Mouse (Mus musculus) brain, embryonic 14.5 days (tissue): Measurements from ENCODE around the gene Hnrnpul2. TPM values are rescaled to one million over a fixed set of nuclear protein-coding genes. Genes with fewer than 3 reads are reported as not detected.

Source experiments
- DNase-seq: peaks from one replicate; pipeline ENCODE4 v3.0.0-alpha.2; 2011; ENCODE audit warnings: low read depth
- CTCF ChIP-seq: fragments of 200-500 bp; IDR thresholded peaks from 2 replicates; pipeline ENCODE4 v1.5.1; 2012; ENCODE audit warnings: inconsistent platforms, mild to moderate bottlenecking, moderate library complexity, borderline replicate concordance; ENCODE audit not compliant: insufficient read depth, insufficient read length; ENCODE audit errors: extremely low read depth
- POLR2A ChIP-seq: fragments of 200-500 bp; IDR thresholded peaks from 2 replicates; pipeline ENCODE4 v1.6.1; 2012; ENCODE audit warnings: mild to moderate bottlenecking, inconsistent platforms, borderline replicate concordance; ENCODE audit not compliant: poor library complexity, insufficient read depth, insufficient read length, severe bottlenecking; ENCODE audit errors: extremely low read depth
- polyA plus RNA-seq: library from polyadenylated mRNA; depleted of rRNA; stranded (reverse); fragments of >200 nt; gene quantifications from 2 replicates; pipeline ENCODE4 v1.2.3, GENCODE M21; 2012

The Hnrnpul2 gene
- polyA plus RNA-seq, 1 experiment: 85.5 TPM

GRCm38 (mm10) chr19:8802130-8802821, 17.5 kb upstream of the Hnrnpul2 start, which contains the start of gene Zbtb3:
Zbtb3 (plus strand) TSS chr19:8802555.
- TF ChIP-seq POLR2A: peak; percentile 21; the same call in 1 of the 2 replicates
- no peak for TF ChIP-seq CTCF
- peak; percentile 100 for DNase-seq

GRCm38 (mm10) chr19:8803204-8803780, 16.5 kb upstream of the Hnrnpul2 start:
- DNase-seq: no peak
- TF ChIP-seq CTCF (no peak), POLR2A (no peak)

- TF ChIP-seq CTCF (no peak), POLR2A (no peak)
- DNase-seq: no peak
Observed at GRCm38 (mm10) chr19:8803879-8804660, 15.7 kb upstream of the Hnrnpul2 start.

- no peak for DNase-seq
- TF ChIP-seq POLR2A (no peak), CTCF (no peak)
Observed at GRCm38 (mm10) chr19:8806810-8807209, 13.0 kb upstream of the Hnrnpul2 start.

- peak; percentile 33 for DNase-seq
- TF ChIP-seq POLR2A (no peak), CTCF (no peak)
Observed at GRCm38 (mm10) chr19:8815812-8816211, 4.0 kb upstream of the Hnrnpul2 start.

- no peak for DNase-seq
- no peak for TF ChIP-seq POLR2A
- TF ChIP-seq CTCF: no peak
Observed at GRCm38 (mm10) chr19:8817001-8817400, 2.8 kb upstream of the Hnrnpul2 start.

- no peak for DNase-seq
- no peak for TF ChIP-seq CTCF
- TF ChIP-seq POLR2A: no peak
Observed at GRCm38 (mm10) chr19:8818301-8818798, 1.5 kb upstream of the Hnrnpul2 start.

- TF ChIP-seq CTCF (no peak), POLR2A (peak; percentile 65; the same call in 1 of the 2 replicates)
- peak; percentile 100 for DNase-seq
Observed at GRCm38 (mm10) chr19:8818801-8819595, 812 bp upstream of the Hnrnpul2 start, which contains the start of gene Ttc9c. Ttc9c (minus strand) TSS chr19:8819333.

GRCm38 (mm10) chr19:8820424-8820956, 680 bp downstream of the Hnrnpul2 start:
- TF ChIP-seq CTCF (no peak), POLR2A (no peak)
- DNase-seq: no peak

GRCm38 (mm10) chr19:8821146-8821545, 1.3 kb downstream of the Hnrnpul2 start:
- TF ChIP-seq POLR2A (no peak), CTCF (no peak)
- DNase-seq: no peak

- no peak for DNase-seq
- no peak for TF ChIP-seq POLR2A
- no peak for TF ChIP-seq CTCF
Observed at GRCm38 (mm10) chr19:8822696-8823095, 2.9 kb downstream of the Hnrnpul2 start.

GRCm38 (mm10) chr19:8829660-8830059, 9.8 kb downstream of the Hnrnpul2 start, which contains the start of gene AC129217.1:
AC129217.1 (plus strand) TSS chr19:8829773.
- DNase-seq: no peak
- TF ChIP-seq CTCF (no peak), POLR2A (no peak)
